Comparison of ENCODE assay signal across 19 mouse cellular contexts in genomic region chr9:120811522-120811921, GRCm38 (mm10).
"Had no signal": no experiment of that assay in that cellular context is flagged by ENCODE, and none has a peak within 500 bp of the region (broad histone marks: within the 10 kb centered on the region; RNA-seq: fewer than 3 reads in every experiment).

No protein-coding gene starts in this region.

- H3K4me3 ChIP-seq: intestine, embryonic 15.5 days; limb, embryonic 10.5 days; limb, embryonic 13.5 days; liver, embryonic 12.5 days; liver, embryonic 15.5 days; megakaryocyte, embryonic 14.5 days; midbrain, embryonic 10.5 days; midbrain, embryonic 13.5 days; myocyte; neural tube, embryonic 13.5 days; stomach, embryonic 15.5 days had no signal

- DNase-seq: kidney, adult 18-20 months; kidney, postnatal 14 days; kidney, postnatal 4 days; liver; lung, embryonic 14.5 days; retina, postnatal 1 day; right cerebral cortex, postnatal 25 days; spleen, adult 18-20 months had no signal

- H3K9me3 ChIP-seq: intestine, embryonic 15.5 days; limb, embryonic 10.5 days; limb, embryonic 13.5 days; liver, embryonic 12.5 days; liver, embryonic 15.5 days; midbrain, embryonic 10.5 days; midbrain, embryonic 13.5 days; neural tube, embryonic 13.5 days; stomach, embryonic 15.5 days had no signal

- H3K27ac ChIP-seq: intestine, embryonic 15.5 days; limb, embryonic 10.5 days; limb, embryonic 13.5 days; liver, embryonic 12.5 days; liver, embryonic 15.5 days; midbrain, embryonic 10.5 days; midbrain, embryonic 13.5 days; neural tube, embryonic 13.5 days; stomach, embryonic 15.5 days had no signal

- H3K27me3 ChIP-seq: intestine, embryonic 15.5 days; limb, embryonic 13.5 days; liver, embryonic 12.5 days; liver, embryonic 15.5 days; midbrain, embryonic 13.5 days; neural tube, embryonic 13.5 days; stomach, embryonic 15.5 days had no signal

- H3K36me3 ChIP-seq: intestine, embryonic 15.5 days; limb, embryonic 10.5 days; limb, embryonic 13.5 days; liver, embryonic 12.5 days; liver, embryonic 15.5 days; midbrain, embryonic 10.5 days; midbrain, embryonic 13.5 days; neural tube, embryonic 13.5 days; stomach, embryonic 15.5 days had no signal

- H3K4me1 ChIP-seq: liver, embryonic 12.5 days; liver, embryonic 15.5 days; megakaryocyte, embryonic 14.5 days; midbrain, embryonic 13.5 days had no signal
